Mouse (Mus musculus): ENCODE measurements around the gene Gdf5. TPM values are rescaled to one million over a fixed set of nuclear protein-coding genes. Genes with fewer than 3 reads are reported as not detected.

Gdf5 gene
- total RNA-seq (2021): 1 to 10 TPM in 1 of 2 experiments, under 1 TPM in 1; 0.77 to 1.0 TPM

DNA sequence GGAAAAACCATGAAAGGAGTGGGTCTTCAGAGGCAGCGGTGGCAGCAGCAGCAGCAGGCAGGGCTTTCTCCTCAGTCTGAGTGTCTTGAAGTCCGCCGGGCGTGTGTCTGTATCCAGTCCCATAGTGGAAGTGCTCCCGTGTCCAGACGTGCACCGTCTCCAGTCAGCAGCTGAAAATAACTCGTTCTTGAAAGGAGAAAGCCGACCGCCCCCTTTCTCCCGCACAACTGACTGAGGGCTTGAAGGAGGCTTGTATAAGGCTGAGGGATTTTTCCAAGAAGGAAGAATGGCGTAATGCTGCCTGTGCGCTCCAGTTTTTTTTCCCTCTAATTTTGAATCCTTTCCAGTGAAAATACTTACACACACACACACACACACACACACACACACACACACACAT lies at the start of gene Gdf5:
Gene Gdf5, minus strand, starts transcription at position 244 of the 400 bp plus-strand sequence.
- peak in 1 of 2 experiments; percentile 45 for DNase-seq (ENCODE audit: extremely low spot score in 1 of 2, low spot score in 2 of 2)
- intact Hi-C loops (cut with DNase I): no loop called here

DNA sequence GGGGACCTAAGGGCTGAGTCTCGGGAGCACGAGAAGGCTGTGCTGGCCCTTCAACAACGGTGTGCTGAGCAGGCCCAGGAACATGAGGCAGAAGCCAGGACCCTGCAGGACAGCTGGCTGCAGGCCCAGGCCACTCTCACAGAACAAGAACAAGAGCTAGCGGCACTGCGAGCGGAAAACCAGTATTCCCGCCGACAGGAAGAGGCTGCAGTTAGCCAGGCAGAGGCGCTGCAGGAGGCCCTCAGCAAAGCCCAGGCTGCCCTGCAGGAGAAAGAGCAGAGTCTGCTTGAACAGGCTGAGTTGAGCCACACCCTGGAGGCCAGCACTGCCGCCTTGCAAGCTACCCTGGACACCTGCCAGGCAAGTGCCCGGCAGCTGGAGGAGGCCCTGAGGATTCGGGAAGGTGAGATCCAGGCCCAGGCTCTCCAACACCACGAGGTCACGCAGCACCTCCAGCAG lies 46.7 kb upstream of the Gdf5 start:
- intact Hi-C loops (cut with DNase I): no loop called here
- DNase-seq (ENCODE audit: extremely low spot score in 1 of 2, low spot score in 2 of 2): peak; percentile 58 to 87

DNA sequence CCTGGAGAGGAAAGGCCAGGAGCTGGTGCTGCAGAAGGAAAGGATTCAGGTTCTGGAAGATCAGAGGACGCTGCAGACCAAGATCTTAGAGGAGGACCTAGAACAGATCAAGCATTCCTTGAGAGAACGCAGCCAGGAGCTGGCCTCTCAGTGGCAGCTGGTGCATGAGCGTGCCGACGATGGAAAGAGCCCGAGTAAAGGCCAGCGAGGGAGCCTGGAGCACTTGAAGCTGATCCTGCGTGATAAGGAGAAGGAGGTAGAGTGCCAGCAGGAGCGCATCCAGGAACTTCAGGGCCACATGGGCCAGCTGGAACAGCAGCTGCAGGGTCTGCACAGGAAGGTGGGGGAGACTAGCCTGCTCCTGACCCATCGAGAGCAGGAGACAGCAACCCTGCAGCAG lies 46.0 kb upstream of the Gdf5 start:
- DNase-seq (ENCODE audit: extremely low spot score in 1 of 2, low spot score in 2 of 2): no peak
- intact Hi-C loops (cut with DNase I): no loop called here

DNA sequence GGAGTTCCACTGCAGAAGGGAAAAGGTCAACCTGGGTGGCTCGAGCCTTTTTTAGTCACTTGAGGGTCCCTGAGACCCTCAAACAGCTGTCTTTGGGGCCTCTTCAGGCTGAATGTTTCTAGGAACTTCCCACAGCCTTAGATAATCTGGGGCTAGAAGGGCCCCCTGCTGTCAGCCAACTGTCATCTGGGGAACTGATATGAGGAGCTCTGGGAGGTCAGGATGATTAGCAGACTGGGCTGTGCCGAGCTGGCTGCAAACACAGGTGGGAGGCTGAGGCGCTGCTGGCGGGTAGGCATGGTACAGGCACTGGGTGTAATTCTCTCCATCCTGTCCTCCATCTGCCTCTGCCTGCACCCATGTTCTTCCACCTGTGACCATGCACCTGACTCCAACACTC lies 43.9 kb upstream of the Gdf5 start:
- no peak for DNase-seq (ENCODE audit: extremely low spot score in 1 of 2, low spot score in 2 of 2)
- intact Hi-C loops (cut with DNase I): no loop called here

DNA sequence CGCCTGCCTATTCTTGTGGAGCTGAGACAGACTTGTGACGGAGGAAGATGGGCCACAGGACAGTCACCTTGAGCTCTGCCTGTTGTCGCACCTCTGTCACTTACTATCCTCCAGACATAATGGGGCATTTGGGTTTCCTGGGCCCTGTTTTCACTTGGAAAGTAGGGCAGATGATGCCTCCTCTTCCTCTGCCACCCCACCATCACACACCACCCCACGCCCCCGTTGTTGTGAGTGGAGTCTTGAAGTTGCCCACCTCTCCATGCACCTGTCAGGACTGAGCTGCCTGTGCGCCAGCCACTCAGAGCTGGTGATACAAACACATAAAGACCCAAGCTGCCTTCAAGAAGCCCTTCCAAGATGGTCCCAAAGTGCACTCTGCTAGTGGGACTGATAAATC lies 42.0 kb upstream of the Gdf5 start:
- intact Hi-C loops (cut with DNase I): no loop called here
- DNase-seq (ENCODE audit: extremely low spot score in 1 of 2, low spot score in 2 of 2): no peak

DNA sequence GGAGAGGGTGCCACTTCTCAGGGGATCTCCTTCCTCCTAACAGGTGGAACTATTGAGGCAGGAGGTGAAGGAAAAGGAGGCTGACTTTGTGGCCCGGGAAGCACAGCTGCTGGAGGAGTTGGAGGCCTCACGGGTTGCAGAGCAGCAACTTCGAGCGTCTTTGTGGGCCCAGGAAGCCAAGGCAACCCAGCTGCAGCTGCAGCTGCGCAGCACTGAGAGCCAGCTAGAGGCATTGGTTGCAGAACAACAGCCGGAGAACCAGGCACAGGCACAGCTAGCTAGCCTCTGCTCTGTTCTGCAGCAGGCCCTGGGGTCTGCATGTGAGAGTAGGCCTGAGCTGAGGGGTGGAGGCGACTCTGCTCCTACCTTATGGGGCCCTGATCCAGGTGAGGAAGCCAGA lies 40.6 kb upstream of the Gdf5 start:
- no peak for DNase-seq (ENCODE audit: extremely low spot score in 1 of 2, low spot score in 2 of 2)
- intact Hi-C loops (cut with DNase I): no loop called here

DNA sequence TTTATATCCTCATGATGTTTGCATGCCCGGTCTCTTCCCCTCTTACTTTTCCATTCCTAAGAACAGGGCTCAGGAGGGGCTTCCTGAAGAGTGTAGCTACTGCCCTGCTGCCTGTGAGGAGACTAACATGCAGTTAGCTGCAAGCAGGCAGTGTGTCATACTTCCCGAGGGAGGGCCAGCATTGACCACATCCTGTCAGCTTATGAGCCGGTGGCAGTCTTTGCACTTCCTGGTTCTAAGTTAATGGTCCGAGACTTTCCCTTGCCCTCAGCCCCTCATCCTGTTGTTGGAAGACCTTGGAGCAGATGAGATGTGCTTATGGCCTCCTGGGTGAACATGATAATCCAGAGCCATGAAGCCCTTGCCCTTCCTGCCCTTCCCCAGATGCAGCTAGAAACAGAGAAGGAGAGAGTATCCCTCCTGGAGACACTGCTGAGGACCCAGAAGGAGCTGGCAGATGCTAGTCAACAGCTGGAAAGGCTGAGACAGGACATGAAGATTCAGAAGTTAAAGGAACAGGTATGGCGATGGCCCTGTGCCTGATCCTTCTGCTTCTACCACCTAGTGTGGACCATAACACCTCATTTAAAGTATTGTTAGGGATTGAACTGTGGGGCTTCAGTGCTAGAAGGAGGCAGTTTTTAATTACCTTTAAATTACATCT lies 34.3 kb upstream of the Gdf5 start:
- peak in 1 of 2 experiments; percentile 53 for DNase-seq (ENCODE audit: extremely low spot score in 1 of 2, low spot score in 2 of 2)
- intact Hi-C loops (cut with DNase I): no loop called here

DNA sequence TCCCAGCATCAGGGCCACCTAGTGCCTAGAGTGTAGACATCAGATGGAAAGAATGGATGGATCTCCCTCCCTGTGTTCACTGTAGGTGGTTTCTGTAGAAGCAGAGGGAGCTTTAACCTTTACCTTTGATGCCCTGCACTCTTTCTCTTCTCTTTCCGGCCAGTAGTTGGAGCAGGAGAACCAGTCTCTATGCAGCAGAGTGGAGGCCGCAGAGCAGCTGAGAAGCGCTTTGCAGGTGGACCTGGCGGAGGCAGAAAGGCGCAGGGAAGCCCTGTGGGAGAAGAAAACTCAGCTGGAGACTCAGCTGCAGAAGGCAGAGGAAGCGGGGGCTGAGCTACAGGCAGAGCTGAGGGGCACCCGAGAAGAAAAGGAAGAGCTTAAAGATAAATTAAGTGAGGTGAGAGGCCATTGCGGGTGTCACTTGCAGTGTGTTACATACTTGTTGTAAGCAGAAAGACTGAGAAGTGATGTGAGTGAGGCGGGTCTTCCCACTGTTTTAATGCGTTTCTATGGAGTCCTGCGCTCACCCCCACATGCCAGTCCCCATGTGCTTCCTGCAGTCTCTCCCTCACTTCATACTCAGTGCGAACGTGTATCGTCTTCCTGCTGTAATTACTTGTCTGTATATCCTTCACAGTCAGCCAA lies 29.0 kb upstream of the Gdf5 start:
- DNase-seq (ENCODE audit: extremely low spot score in 1 of 2, low spot score in 2 of 2): no peak
- intact Hi-C loops (cut with DNase I): no loop called here

DNA sequence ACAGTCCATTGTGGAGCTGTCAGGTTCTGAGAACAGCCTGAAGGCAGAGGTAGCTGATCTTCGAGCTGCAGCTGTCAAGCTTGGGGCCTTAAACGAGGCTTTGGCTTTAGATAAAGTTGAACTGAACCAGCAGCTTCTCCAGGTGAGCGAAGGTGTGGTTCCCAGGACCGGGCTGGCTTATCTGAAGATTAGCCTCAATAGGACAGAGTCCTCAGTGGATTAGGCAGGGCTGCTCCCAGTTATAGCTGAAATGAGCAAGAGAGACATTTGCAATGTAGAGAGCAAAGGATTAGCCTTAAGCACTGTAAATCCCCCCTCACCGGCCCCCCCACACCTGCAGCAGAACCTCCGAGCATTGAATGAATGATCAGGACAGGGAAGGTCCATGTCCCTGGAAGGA lies 28.2 kb upstream of the Gdf5 start:
- intact Hi-C loops (cut with DNase I): no loop called here
- no peak for DNase-seq (ENCODE audit: extremely low spot score in 1 of 2, low spot score in 2 of 2)

DNA sequence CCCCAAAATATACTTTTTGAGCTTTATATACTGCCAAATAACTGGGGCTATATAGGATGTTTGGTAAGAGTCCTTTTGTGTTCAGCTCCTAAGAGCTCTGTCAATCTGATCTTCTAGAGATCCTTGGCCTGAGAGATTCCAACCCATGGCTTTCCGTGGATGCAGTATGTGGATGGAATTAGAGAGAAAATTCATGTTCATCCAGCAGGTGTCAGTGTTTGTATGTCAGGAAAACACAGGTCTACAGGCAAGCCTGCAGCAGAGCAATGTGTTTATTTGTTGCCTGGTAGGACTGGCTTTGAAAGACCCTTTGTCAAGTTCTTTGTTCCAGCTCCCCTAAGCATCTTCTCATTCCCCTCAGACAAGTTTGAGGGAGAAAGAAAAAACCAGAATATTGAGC lies 17.8 kb upstream of the Gdf5 start:
- peak in 1 of 2 experiments; percentile 31 for DNase-seq (ENCODE audit: extremely low spot score in 1 of 2, low spot score in 2 of 2)
- intact Hi-C loops (cut with DNase I): no loop called here

DNA sequence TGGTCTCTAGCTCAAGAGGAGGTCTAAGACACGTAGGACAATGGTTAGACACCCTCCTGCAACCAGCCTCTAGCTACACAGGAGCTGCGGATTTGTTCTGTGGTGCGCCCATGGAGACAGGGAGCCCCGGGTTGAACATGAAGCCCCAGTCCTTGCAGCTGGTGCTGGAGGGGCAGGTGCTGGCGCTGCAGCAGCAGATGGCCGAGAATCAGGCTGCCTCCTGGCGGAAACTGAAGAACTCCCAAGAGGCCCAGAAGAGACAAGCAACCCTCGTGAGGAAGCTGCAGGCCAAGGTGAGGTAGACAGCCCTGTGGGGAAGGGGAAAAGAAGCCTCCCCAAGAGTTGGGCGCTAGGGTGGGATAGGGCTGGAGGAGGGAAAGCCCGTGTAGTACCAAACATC lies 16.7 kb upstream of the Gdf5 start:
- DNase-seq (ENCODE audit: extremely low spot score in 1 of 2, low spot score in 2 of 2): no peak
- intact Hi-C loops (cut with DNase I): no loop called here

DNA sequence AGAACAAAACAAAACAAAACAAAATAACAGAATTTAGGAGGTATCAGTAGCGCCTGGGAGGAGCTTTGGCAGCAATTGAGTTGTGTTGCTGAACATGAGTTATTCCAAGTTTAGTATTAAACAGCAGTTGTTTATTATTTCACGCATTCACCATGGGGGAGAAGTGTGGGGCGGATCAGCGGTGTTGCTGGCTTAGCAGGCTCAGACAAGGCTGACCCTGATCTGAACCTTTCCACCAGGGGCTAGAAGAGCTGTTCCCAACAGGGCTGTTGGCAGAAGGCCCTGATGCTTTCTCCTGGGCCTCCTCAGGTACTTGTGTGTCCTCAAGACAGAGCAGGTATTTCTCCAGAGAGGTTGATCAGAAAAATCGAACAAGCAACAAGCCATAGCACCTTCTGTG lies 14.8 kb upstream of the Gdf5 start:
- no peak for DNase-seq (ENCODE audit: extremely low spot score in 1 of 2, low spot score in 2 of 2)
- intact Hi-C loops (cut with DNase I): no loop called here

DNA sequence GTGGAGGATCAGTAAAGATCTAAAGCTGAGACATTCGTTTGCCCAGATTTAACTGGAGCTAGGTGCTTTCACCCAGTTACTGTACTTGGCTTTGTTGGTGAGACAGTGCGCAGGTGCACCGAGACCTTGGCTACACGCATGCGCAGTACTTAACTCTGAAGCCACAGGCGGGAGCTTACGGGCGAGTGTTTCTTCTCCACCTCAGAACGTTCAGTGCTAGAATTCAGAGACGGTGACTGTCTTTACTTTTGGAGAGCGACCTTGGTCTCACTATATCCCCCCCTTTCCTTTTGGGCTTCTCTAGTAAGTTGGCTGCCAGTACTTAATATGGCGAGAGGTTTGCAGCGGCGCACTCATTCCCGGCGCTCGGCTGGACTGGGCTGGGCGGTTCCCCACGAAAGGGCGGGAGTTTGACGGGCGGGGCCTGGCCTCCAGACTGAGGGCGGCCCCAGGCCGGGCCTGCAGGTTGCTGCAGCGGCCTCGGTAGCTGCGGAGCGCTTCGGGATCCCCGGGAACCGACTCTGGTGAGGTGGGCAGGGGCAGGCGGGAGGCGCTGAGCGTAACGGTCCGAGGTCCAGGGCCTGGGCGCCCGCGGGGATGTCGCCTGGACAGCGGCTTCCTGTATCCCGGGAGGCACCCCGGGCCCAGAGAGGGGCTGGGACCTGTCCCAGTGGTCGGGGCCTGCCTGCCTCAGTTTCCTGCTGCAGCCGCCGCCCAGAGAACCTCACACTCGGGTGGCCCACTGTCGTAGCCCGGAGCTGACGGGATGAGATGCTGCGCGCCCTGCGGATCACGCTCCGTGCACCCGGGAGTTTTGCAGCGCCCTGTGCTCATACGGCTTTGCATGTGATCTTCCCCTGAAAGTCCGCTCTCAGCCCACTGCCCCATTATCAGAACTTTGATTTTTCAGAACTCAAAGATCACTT lies 11.2 kb upstream of the Gdf5 start, which contains the start of gene Cep250:
Gene Cep250, plus strand, starts transcription at position 325 of the 926 bp plus-strand sequence.
- intact Hi-C loops (cut with DNase I): no loop called here
- DNase-seq (ENCODE audit: extremely low spot score in 1 of 2, low spot score in 2 of 2): peak; percentile 80 to 95

DNA sequence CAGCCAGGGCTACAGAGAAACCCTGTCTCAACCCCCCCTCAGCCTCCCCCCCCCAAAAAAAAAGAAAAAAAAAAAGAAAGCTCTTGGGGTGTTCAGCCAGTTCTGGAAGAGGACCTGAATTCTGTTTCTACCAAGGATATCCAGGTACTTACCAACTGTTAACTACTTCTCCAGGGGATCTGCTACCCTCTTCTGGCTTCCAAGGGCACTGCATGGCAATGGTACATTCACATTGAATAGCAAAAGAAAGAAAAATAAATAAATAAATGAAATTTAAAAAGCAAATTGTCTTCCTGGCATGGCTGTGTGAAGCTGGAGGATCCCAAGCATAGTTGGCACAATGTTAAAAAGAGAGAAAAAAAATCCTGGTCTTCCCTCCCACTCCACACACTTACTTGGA lies 6.8 kb upstream of the Gdf5 start:
- peak; percentile 70 for DNase-seq (ENCODE audit: extremely low spot score in 1 of 2, low spot score in 2 of 2)
- intact Hi-C loops (cut with DNase I): no loop called here

DNA sequence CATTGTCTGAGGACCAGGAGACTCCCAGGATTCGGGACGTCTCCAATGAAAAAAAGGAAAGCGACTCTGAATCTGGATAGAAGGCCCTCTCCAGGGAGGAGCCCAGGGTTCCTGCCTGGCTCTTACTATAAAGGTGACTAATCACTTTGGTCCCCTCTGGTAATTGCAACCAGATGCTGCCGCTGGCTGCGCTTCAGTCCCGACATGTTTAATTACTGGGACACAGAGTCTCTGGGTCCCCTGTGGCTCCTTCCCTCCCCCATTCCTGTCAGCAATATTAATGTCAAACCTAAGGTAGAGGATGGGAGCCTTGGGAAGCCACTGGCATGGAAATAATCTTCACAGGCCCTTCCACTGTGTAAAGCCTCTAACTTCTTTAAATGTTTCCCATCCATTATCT lies 4.2 kb upstream of the Gdf5 start:
- intact Hi-C loops (cut with DNase I): no loop called here
- no peak for DNase-seq (ENCODE audit: extremely low spot score in 1 of 2, low spot score in 2 of 2)

DNA sequence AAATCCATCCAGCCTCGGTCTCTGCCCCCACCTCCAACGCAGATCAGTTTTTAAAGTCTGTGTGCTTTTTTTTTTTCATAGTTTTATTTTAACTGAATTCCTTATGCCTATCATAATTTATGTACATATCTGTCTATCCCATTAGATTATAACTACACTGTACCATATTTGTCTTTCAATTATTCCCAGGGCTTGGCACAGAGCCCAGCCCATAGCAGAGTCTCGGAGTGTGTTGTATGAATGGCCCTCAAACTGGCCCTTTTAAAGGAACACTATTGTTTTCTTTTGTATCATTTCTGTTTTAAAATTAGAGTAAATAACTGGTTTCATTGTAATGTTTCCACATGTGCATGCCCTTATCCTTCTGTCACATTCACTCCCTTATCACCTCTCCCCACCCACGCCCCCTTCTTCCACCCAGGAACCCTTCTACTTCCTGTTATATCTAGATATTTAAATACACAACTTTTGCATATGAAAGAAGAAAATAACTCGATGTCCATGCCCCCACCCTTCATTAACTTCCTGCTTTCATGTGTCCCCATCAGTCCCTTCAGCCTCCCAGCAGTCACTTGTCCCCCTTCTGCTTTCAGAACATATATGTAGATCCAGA lies 2.3 kb upstream of the Gdf5 start:
- DNase-seq (ENCODE audit: extremely low spot score in 1 of 2, low spot score in 2 of 2): no peak
- intact Hi-C loops (cut with DNase I): no loop called here

DNA sequence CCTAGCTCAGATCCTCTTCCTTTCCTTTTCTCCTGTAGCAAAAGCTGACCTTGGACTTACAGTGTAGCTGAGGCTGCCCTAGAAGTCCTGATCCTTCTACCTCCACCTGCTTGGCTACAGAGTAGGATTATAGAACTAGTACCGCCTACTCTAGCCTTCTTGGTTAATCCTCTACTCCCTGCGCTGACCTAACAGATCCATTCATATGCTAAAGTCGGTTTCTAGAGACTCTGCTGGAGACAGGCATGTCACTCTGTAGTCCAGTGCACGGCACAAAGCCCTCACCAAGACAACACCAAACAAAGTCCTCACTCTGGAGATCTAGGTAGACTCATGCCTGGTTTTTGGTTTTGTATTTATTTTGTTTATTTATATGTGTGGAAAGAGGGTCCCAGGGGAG lies 1.3 kb upstream of the Gdf5 start:
- intact Hi-C loops (cut with DNase I): loop anchor here (1.0 kb wide), 1 partner anchor 98 kb away; no protein-coding TSS in a partner anchor
- no peak for DNase-seq (ENCODE audit: extremely low spot score in 1 of 2, low spot score in 2 of 2)

DNA sequence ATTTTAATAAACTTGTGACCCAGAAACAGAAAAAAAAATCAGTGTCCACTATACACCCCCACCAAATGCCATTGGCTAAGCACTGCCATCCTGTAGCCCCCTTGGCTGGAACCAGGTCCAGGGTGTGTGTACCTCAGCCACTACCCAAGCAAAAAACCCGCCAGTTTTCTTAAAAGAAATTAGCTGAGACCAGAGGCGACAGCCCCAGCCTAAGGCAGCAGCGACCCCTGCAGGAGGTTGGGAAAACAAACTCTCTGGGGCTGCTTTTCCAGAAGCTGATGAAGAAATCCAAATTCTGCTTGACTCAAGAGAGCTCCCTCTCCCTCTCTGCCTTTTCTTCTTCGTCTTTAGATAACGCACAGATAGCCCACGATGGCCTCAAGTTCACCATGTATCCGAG lies 902 bp upstream of the Gdf5 start:
- intact Hi-C loops (cut with DNase I): loop anchor here (1.0 kb wide), 1 partner anchor 98 kb away; no protein-coding TSS in a partner anchor
- peak; percentile 49 to 81 for DNase-seq (ENCODE audit: extremely low spot score in 1 of 2, low spot score in 2 of 2)

DNA sequence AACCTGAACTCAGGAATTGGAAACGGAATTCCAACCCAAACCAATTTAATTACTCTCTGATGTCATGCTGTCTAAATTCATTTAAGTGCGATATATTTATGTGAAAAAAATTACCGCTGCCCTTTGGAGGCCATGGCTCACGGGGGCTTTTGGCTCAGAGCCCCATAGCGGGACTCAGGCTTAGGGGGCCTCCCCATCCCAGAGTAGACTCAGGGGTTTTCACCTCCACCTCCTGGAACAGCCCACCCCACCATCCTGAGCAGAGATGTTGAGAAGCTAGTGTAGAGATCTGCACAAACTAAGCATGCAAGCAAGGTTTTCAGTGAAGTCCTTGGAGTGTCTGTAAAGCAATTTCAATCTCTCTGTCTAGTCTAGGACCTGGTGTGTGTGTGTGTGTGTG lies 413 bp upstream of the Gdf5 start:
- intact Hi-C loops (cut with DNase I): no loop called here
- no peak for DNase-seq (ENCODE audit: extremely low spot score in 1 of 2, low spot score in 2 of 2)

All from left cerebral cortex, postnatal 10 days (tissue).